Mouse (Mus musculus) small intestine, adult 2 months (tissue): ENCODE results near the gene Fxyd1.

ENCODE experiments used
- CTCF ChIP-seq: fragments of 200-500 bp; IDR thresholded peaks from 2 replicates; pipeline ENCODE4 v1.5.1; 2012; ENCODE audit warnings: low read depth, mild to moderate bottlenecking, control low read depth, inconsistent platforms, low read length, moderate library complexity, mixed read lengths; ENCODE audit not compliant: insufficient replicate concordance, insufficient read length; ENCODE audit errors: extremely low read depth
- POLR2A ChIP-seq: fragments of 200-500 bp; IDR thresholded peaks from 2 replicates; pipeline ENCODE4 v1.6.1; 2012; ENCODE audit warnings: low read depth, mild to moderate bottlenecking, control low read depth, inconsistent platforms, low read length, moderate library complexity

GRCm38 (mm10) chr7:31054661-31055320 is 2.2 kb downstream of the Fxyd1 start:
- TF ChIP-seq CTCF (no peak), POLR2A (no peak)
